Mouse (Mus musculus): ENCODE data around the gene Pttg1ip. TPM values are rescaled to one million over a fixed set of nuclear protein-coding genes. Genes with fewer than 3 reads are reported as not detected.
A peak's percentile ranks its signal among the peaks of the same experiment; 100 is the strongest.

Pttg1ip gene
- 100 to 1,000 TPM in 2 of 3 experiments, 10 to 100 TPM in 1; 83.7 to 113 (median 112) TPM for polyA plus RNA-seq (2017; shearing (Covaris generic))

DNA sequence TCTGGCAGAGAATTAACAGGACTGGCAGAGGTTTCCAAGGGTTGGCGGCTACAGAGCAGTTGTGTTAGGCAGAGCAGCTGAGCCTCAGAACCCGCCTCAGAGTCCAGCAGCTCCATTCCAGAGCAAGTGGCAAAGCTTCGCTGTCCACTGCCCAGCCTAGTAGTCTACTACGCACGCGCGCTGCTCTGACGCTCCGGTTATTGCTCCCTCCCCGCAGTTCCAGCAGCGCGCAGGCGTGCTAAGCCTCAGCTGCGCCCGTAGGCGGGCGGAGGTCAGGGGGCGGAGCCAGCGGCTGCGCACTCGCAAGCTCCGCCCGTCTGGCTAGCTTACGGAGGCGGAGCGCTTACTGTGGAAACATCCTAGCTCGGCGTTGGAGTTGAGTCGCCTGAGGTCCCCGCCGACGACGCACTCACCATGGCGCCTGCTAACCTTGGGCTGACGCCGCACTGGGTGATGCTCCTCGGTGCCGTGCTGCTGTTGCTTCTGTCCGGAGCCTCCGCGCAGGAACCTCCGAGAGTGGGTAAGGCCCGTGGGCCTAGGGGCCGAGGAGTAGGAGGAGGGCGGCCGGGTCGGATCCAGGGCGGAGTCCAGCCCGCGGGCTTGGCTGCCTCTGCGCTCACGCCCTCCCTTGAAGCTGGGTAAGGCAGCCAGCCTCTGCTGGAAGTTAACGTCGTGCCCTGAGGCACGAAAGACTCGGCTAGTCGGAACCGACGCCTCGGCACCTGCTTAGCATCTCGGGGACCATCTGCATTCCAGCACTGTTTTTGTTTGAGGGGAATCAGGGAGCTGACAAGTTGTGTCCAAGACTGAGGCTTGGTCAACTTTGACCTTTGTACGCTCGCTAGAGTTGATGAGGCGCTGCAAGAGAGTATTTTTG, at the start of gene Pttg1ip:
Pttg1ip (plus strand) TSS at position 313 of the 877 bp plus-strand sequence.
- peak; percentile 87 for ATAC-seq

DNA sequence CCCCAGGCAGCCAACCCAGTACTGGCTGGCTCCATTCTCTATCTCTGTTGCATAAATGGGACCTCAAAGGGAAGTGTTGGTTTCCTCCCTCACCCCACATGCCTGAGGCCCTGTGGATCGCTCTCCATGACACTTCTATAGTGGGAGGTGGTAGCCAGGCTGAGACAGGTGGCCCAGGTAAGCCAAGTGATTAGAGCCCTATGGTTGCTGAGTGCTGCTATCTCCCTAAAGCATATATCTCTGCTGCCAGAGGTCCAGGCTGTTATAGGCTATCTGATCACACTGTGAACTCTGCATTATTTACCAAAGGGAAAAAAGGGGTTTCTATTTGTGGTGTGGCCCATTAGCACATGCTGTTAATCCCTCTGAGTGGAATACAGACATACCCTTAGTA, 49.5 kb upstream of the Pttg1ip start:
- peak; percentile 5 for ATAC-seq

- ATAC-seq = peak; percentile 51
These were observed 44.8 kb upstream of the Pttg1ip start for GRCm38 (mm10) chr10:77536727-77537126.

- ATAC-seq = peak; percentile 77
These were observed 44.0 kb upstream of the Pttg1ip start for GRCm38 (mm10) chr10:77537215-77538209.

DNA sequence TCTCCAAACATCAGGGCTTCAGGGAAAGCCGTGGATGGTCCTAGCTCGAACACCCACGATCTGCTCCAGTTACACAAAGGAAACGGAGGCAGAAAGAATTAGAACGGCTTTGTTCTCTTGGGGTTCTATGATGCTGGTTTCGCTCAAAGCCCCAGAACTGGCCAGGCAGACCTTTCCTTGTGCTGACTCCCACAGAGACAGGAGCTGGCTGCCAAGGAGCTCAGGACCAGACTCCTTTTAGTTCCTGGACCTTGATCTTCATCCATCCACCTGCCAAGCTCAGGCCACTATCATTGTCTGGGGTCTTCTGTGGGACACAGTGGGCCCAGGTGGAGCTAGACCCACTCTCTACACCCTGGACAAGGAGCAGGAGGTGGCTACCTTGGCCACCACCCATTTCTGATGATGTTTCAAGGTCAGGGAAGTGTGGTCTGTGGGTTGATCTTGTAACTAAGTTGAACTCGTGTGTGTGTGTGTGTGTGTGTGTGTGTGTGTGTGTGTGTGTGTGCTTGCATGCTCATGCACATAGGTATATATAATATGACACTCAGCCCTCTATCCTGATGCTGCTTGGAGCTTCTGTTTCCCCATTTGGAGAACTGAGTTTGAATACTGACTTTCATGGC, 42.1 kb upstream of the Pttg1ip start:
- no peak for ATAC-seq

GRCm38 (mm10) chr10:77540576-77541102, 40.9 kb upstream of the Pttg1ip start:
- no peak for ATAC-seq

- ATAC-seq = no peak
These were observed 39.5 kb upstream of the Pttg1ip start for GRCm38 (mm10) chr10:77541864-77542666.

DNA sequence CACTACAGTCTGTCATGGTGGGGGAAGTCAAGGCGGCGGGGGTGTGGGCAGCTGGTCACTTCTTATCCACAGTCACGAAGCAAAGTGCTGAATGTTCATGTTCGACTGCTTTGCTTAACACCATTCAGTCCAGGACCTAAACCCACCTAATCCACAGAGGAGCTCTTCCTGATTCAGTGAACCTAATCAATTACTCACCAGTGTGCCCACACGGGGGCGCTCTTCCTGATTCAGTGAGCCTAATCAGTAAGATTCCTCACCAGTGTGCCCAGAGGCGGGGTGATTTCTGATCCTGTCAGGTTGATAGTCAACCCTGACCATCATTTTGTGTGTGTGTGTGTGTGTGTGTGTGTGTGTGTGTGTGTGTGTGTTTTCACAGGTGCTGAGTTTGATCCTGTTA, 38.3 kb upstream of the Pttg1ip start:
- ATAC-seq = peak; percentile 43

DNA sequence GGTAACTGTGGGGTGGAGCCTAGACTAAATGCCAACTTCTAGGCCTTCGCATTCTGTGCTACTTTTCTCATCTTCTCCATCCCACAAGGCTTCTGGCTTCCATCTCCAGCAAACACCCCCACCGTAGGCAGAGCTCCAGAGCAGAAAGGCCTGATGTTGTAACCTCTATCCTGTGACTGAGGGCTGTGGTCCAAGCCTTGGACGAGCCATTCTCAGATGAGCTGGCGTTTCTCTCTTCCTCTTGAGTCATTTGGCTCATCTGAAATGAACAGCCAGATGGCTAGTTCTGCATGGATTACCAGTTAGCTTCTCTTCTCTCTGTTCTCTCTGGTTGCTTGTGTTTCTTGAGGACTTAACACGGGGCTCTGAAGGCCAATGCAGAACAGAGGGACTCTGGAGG, 36.6 kb upstream of the Pttg1ip start:
- no peak for ATAC-seq

- no peak for ATAC-seq
These were observed 32.9 kb upstream of the Pttg1ip start for GRCm38 (mm10) chr10:77548576-77548975.

DNA sequence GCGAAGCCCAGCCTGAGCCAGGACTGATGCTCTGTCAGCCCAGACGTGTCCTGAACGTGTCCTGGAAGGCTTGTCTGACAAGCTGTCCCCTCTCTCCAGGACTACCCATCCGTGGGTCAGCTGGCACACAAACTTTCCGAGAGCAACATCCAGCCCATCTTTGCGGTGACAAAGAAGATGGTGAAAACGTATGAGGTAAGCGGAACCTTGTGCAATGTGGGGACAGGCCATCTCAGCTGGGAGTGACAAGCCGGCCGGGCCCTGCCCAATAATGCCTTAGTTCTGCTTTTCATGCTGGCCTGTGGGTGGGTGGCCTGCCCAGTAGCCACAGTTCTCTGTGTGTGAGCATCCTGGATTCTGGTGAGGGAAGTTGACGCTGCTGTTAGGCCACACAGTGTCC, 30.6 kb upstream of the Pttg1ip start:
- ATAC-seq = no peak

- no peak for ATAC-seq
These were observed 29.4 kb upstream of the Pttg1ip start for GRCm38 (mm10) chr10:77552162-77552561.

DNA sequence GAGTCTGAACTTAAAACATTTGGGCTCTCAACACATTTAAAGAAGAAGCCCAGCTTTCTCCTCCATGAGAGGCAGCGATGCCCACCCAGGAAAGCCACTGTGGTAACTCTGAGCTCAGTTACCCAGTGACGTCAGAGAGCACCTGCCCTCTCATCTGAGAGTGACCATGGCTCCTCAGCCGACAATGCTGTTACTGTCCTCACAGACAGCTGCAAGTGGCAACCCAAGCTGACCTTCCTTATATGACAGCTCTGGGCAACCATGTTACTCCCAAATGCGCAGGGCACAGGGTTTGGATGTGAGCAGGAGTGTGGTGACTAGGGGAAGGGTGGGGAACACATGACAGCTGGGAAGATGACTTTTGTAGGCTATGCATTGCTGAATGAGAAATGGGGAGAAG, 28.2 kb upstream of the Pttg1ip start:
- ATAC-seq = no peak

DNA sequence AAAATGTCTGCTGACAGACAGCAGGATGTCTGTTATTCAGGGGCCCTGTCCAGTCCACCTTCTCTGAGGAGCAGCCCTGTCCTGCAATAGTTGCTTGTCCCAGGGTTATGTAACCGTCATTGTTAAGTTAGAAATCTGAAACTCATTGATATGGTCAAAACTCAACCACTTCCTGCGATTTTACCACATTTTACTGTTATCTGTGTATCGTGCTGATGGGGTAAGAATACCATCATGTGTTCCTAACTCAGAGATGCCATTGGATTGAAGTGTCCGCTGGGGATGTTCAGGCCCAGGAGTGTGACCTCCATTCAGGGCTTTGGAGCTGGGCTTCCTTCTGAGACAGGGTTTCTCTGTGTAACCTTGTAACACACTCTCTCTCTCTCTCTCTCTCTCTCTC, 26.6 kb upstream of the Pttg1ip start:
- ATAC-seq = peak; percentile 67

GRCm38 (mm10) chr10:77556631-77557030, 24.9 kb upstream of the Pttg1ip start:
- ATAC-seq = peak; percentile 79

GRCm38 (mm10) chr10:77557641-77558040, 23.9 kb upstream of the Pttg1ip start:
- no peak for ATAC-seq

DNA sequence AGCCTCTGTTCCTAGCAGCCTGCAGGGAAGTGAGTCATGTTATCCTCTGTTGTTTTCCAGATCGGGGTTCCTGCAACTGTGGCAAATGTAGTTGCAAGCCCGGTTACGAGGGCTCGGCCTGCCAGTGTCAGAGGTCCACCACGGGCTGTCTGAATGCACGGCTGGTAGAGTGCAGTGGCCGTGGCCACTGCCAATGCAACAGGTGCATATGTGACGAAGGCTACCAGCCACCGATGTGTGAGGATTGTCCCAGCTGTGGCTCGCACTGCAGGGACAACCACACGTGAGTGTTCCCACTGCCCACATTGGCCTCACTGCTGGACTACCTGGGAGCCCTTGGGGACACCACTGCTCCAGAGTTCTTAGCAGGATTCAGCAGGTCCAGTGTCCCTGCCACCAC, 21.4 kb upstream of the Pttg1ip start:
- no peak for ATAC-seq

GRCm38 (mm10) chr10:77560830-77561229, 20.7 kb upstream of the Pttg1ip start:
- ATAC-seq = no peak

DNA sequence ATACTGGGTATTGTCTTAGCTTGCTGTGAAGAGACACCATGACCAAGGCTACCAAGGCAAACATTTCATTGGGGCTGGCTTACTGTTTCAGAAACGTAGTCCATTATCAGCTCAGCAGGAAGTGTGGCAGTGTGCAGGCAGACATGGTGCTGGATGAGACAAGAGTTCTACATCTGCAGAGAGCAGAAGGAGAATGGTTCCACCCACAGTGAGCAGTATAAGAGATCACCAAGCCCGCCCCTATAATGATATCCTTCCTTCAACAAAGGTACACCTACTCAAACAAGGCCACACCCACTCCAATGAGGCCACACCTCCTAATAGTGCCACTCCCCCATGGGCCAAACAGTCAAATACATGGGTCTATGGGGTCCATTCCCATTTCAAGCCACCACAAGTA, 20.0 kb upstream of the Pttg1ip start:
- no peak for ATAC-seq

GRCm38 (mm10) chr10:77565005-77565404, 16.5 kb upstream of the Pttg1ip start:
- no peak for ATAC-seq

DNA sequence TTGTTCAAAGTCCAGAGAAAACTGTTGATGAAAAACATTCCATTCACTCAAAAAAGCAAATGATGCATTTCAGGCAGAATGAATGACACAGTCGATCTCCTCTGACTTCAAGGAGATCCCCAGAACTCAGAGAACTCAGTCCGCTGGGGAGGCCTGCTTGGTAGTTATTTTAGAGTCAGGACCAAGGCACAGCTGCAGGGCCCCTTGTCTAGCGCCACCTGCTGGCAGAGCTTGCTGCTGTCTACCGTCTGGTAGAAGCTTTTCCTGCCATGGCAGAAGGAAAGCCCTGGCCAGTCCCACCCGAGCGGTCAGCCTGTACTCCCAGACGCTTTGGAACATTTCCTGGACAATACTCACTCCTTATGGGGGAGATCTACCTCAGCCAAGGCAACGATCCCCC, 14.9 kb upstream of the Pttg1ip start:
- peak; percentile 55 for ATAC-seq

DNA sequence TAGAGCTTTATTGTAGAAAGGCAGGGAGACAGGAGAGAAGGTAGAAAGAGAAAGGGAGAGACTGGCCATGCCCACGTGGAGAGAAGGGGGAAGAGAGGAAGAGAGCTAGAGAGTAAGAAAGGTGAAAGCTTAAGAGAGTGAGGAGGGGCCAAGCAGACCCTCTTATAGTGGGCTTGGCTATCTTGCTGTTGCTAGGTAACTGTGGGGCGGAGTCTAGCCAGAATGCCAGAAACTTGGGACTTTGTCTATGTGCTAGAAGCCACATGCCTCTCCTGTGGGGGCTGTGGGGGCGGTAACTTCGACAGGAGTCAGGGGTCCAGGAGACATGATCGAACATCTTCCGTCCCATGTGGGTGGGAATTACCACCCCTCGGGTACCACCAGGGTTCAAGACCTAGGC, 12.0 kb upstream of the Pttg1ip start:
- no peak for ATAC-seq

All from inflammation-experienced regulatory T-cells, adult 6 months (primary cell).